Mouse (Mus musculus): ENCODE measurements at regions not wholly inside any gene's neighbourhood (a gene's known extent, or its start where the extent isn't known, plus 50 kb on each side); places are given as distances from the start of the nearest gene placed in this dataset.

DNA sequence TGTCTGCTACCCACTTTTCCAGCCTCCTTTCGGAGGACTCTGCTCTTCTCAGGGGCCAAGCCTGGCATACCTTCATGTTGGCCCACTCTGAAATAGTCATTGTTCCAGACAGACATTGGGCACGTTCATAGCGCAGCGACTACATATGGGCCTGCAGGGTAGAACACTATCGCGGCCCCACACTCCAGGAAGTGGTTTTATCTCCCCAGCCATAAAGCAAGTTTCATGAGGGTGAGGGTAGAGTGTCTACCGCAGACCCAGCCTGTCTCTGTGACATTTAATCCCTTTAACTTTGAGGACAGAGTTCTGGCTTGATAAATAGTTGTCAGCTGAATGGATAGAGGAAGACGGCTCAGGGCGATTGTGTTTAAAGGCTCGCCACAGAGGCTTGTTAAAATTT lies 177.5 kb upstream of the Elac2 start:
- no peak for DNase-seq

DNA sequence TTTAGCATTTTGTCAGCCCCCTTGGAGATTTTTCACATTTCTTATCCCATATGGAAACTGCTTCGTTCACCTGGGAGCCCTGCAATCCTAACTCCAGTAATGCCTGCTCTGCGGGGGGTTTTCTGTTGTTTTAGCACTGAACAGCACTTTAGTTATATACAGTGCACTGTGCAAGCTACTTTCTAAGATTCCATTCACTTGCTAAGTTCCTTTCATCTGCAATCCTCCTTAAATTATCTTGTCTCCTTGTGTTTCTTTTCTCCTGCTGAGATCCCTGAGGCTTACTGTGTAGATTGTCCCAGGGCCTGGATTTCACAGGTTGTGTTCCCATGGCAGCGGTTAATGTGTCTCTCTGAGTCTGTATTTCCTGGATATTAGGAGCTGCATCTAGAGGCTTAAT lies 173.3 kb upstream of the Elac2 start:
- DNase-seq, result no peak

DNA sequence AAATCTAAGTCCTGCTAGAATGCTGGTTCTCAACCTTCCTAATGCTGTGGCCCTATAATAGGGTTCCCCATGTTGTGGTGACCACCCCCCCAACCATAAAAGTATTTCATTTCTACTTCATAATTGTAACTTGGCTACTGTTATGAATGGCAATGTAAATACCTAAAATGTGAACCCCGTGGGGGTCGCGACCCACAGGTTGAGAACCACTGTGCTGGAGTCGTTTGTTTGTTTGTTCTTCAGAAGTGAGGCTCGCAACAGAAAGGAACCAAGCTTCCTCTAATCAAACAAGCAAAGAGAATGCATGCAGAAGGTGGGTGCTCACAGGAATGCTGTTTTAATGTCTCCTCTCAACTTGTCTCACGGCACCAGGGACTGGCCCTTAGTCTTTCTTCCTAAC lies 166.4 kb upstream of the Elac2 start:
- DNase-seq, result no peak

GRCm38 (mm10) chr11:64829429-64829828 lies 149.4 kb upstream of the Elac2 start:
- DNase-seq, result no peak

DNA sequence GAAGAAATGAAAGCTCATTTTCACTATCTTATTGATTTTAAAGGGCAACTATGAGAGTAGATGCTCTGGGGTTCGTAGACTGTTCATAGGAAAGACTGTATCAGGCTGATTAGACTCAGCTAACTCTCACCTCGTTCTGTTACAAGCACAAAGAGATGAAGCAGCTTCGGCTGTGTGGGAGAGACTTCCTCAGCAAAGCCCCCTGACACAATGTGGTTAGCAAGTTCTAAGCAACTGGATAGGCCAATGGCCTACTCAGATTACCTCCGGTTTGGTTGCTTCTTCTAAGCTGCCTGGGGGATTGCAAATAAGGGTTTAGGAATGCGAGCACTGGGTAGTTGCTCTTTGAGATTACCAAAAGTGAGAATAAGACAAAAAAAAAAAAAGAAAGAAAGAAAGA lies 146.4 kb upstream of the Elac2 start:
- no peak for DNase-seq

GRCm38 (mm10) chr11:64833786-64834185 lies 145.1 kb upstream of the Elac2 start:
- no peak for DNase-seq

- DNase-seq, result no peak
Observed at GRCm38 (mm10) chr11:64836771-64837170, 142.1 kb upstream of the Elac2 start.

DNA sequence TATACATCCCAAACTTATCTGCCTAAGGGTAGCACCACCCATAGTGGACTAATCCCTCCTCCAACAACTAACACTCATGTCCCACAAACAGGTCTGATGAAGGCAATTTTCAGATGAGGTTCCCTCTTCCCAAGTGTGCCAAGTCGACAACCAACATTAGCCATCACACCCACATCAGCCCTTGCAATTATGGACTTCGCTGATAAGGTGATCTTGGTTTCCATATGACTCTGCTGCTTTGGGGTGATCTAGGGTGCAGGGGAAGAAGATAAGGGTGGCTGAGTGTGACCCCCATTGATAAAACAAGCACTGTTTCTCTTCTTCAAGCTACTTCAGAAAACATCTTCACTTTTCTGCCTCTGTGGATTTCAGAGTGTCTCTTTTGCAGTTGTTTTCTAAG lies 137.7 kb upstream of the Elac2 start:
- no peak for DNase-seq

DNA sequence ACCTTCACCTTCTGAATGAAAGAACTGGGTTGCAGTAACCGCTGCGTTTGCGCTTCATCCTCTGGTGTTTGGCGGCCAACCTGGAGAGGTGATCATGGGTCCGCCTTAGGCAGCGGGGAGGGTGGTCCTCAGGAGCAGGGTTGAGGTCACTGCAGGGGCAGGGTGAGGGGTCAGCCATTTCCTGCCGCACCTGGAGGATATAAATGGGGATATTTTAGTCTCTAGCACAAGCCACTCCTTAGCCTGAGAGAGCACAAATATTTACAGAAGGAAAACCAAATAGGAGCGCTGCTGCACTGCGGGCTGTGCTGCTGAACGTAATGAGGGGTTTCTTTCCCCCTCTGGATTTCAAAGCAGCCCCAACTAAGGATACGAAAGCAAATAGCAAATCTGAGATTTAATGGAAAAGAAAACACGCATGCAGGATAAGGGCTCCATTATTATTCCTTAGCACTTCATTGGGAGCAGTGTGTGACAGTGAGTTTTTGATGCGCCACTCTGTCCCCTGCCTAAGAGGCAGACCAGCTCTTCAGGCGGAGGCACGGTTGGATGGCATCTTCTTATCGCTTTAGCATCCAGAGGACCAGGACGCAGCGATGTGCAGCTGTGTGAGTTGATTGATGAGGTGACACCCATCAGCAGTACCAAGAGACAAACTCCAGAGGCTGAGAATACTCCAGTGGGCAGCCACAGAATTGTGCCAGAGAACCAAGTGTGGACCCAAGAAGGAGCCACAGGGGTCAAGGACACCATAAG lies 135.9 kb upstream of the Elac2 start:
- DNase-seq, result no peak

DNA sequence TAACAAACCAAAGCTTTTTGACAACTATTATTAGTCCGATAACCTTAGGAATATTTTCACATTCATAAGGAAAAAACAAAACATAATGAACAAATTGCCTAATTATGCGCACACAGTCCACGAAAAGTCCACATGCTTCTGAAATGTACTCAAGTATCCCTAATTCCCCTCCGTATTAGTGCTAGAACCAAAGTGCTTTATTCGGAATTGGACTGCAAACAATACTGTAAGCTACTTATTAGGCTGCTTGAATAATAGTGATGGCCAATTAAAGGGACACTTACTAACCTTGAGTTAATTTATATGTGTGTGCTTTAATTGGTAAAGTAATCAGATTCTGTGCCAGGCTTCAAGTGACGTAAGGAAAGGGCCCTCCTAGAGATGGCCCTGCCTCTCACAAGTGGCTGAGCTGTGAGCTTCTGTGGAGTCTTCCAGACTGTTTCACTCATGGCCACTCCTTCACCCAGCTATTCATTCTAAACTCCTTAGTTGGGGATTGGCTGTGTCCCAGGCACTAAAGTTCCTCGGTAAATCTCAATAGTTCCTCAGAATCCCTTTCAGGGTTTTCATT lies 132.2 kb upstream of the Elac2 start:
- DNase-seq, result no peak

DNA sequence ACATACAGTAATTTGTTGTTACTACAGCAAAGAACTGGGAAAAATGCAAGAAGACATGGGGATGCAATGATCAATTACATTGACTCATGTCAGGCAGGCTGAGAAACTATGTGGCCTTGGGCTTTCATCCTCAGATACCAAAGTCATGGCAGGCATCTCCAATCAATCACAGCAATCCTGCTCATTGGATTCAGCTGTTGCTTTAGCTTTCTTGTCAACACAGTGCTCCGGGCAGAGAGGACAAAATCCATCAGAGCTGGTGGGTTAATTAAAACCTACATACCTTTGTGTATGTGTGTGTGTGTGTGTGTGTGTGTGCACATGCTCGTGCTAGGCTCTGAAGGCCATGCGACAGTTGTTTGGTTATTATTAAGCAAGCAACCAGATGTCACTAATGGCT lies 119.2 kb upstream of the Elac2 start:
- no peak for DNase-seq

- DNase-seq, result no peak
Observed at GRCm38 (mm10) chr11:64880674-64881073, 98.2 kb upstream of the Elac2 start.

DNA sequence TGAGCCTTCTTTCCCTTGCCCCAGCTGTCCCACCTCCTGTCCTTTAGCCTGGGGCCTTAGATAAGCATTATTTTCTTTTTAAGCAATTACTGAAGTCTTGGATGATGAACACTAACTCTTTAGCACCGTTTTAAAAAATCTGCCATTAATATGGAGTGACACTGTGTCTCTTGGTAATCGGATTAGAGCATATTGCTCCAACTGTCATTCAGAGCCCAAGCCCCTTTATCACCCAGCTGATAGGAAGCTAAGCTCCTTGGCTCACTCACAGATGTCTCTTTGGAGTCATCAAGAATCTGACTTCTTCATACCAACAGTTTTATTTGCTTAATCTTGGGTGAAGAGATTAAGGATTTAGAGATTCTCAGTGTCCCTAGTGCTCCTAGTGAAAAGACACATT lies 94.3 kb upstream of the Elac2 start:
- no peak for DNase-seq

- no peak for DNase-seq
Observed at GRCm38 (mm10) chr11:64889335-64890020, 89.4 kb upstream of the Elac2 start.

DNA sequence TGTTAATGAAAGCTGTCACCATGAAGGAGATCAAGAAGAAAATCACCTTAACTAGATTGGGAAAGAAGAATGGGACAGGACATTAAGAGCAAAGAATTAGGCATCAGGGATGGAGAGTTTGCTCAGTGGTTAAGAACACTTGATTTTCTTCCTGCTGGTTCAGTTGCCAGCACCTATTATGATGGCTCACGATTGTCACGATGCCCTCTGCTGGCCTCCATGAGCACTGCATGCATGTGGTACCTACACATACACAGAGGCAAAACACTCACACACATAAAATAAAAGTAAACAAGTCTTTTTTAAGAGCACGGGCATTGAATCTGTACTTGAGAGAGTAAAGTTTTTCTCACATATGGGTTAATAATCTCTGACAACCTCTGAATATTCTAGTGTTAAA lies 88.1 kb upstream of the Elac2 start:
- peak; percentile 22 for DNase-seq

DNA sequence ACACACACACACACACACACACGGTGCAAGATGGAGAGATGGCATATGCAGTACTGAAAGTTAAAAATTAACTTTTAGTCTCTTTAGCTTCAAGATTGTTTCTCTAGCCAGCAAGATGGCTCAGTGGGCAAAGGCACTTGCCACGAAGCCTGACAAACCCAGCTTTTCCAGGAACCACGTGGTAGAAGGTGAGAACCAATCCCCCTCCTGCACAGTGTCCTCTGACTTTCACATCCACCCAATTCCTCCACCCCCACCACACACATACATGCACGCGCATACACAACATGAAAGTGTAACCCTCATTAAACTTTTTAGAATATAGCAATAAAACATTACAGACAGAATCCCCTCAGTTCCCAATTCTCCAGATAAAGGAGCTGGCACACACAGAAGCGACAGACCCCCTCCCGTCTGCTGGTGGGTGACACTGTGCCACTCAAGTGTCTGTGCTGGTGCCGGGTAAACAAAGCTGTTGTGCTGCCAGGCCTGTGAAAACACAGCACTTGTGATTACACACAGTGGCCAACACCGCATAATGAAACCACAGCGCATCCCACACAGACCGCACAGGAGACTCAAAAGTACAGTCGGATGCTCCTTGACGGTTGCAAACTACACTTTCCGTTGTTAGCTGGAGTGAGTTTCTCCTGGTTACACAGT lies 82.9 kb upstream of the Elac2 start:
- no peak for DNase-seq

GRCm38 (mm10) chr11:64898758-64899586 lies 79.9 kb upstream of the Elac2 start:
- peak; percentile 75 for DNase-seq

DNA sequence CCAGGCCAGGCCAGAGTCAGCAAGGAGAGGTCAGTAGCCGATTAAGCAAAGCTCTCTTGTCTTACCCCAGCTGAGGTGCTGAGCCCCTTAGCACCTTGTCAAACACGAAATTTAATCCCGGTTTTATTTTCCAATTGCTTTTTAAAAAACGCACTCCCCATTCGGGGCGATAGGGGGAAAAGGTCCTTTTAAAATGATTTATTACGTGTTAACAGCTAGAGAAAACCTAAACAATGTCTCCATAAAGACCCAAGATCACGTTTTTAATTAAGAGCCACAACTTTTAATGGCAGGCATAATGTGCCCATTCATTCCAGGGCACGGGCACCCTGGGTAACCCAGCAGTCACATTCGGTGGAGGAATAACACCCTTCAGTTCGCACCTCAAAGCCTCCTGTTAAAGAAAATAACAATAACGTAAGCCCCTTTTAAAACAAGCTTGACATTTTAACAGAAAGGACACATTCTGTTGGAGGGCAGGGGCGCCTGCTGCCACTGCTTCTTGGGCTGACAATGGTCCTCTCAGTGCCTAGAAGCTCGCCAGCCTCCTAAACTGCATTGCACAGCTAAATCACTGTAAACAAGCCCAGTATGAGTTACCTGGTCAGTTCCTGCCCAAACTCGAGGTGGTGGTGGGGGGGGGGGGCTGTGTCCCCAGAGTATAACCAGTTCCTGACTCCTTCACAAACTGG lies 79.1 kb upstream of the Elac2 start:
- no peak for DNase-seq

- DNase-seq, result no peak
Observed at GRCm38 (mm10) chr11:64916783-64917182, 62.1 kb upstream of the Elac2 start.

- DNase-seq, result no peak
Observed at GRCm38 (mm10) chr11:64917301-64917700, 61.5 kb upstream of the Elac2 start.

DNA sequence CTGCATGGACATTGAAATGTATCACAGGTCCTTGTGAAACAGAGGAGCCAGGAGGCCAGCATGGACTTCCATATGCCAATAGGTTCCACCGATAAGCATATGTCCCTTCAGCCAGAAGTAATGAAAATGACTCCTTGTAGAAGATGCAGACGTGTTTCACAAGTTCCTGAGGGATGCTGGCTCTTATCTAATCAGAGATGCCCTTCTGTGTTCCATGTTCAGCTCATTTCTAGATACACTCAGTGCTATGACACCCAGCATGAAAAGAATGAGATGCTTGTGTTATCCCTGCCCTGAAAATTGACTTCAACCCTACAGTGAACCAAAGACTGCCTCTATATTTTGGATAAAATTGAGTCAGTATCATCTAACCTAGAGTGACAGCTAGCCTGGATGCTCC lies 53.8 kb upstream of the Elac2 start:
- no peak for DNase-seq

DNA sequence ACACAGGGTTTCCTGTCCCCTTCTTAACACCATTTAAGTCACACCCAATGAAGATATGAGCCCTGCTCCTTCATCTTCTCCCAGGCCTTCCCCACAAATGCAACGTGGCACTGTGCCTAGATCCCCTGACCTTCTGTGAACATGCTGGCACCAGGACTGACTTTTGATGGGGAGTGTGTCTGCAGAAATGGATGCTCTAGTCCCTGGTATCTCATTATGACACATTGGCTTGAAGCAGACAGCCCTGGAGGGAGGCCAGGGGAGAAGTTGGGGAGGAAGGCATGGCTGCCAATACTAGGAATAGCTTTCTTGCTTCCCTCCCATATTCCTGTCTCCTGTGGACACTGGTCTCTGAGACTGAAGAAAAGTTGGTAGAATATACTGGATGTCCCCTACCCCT lies 52.9 kb upstream of the Elac2 start:
- no peak for DNase-seq

Data from kidney, adult 9 months (tissue).